Mouse (Mus musculus): ENCODE results near the gene Fh1.

GRCm38 (mm10) chr1:175619814-175620431 is 5.5 kb downstream of the Fh1 start, which contains the start of gene Kmo:
- TF ChIP-seq TCF12 (IDR thresholded peaks at IDR 0.05; ENCODE audit: insufficient read depth, poor library complexity, severe bottlenecking) (no peak), POLR2A (IDR thresholded peaks at IDR 0.05; ENCODE audit: insufficient read length, low read depth) (no peak), E2F4 (IDR thresholded peaks at IDR 0.05; ENCODE audit: insufficient read depth) (no peak), REST (IDR thresholded peaks at IDR 0.05; ENCODE audit: insufficient read depth, insufficient read length) (no peak)
